Mouse (Mus musculus) 3T3-L1 (cell line): ENCODE measurements around the gene Ccdc148.

Experiments
- DNase-seq: peaks from one replicate; pipeline ENCODE4 v3.0.0-alpha.2; 2015; ENCODE audit warnings: low read depth, low spot score

Ccdc148 gene

GRCm38 (mm10) chr2:58925551-58925950 lies 234.9 kb downstream of the Ccdc148 start:
- DNase-seq = no peak

DNA sequence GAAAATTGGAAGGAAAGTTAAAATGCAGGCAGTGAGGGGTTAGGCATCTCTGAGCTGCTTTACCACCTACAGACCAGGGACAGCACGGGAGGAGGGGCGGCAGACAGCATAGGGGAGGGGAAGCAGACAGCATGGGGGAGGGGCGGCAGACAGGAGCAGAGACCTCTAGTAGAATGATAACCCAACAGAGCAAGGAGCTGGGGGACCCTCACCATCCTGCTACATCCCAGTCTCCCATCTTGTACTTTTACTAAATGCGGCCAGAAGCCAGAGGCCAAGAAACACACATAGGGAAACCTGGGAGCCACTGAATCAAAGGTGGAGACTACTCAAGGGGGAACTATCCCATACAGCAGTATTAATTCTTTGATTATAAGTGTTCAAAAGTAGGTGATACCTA lies 242.1 kb downstream of the Ccdc148 start:
- DNase-seq = no peak

- no peak for DNase-seq
Observed at GRCm38 (mm10) chr2:58912339-58912738, 248.1 kb downstream of the Ccdc148 start.

- DNase-seq = no peak
Observed at GRCm38 (mm10) chr2:58906814-58907516, 253.5 kb downstream of the Ccdc148 start.

DNA sequence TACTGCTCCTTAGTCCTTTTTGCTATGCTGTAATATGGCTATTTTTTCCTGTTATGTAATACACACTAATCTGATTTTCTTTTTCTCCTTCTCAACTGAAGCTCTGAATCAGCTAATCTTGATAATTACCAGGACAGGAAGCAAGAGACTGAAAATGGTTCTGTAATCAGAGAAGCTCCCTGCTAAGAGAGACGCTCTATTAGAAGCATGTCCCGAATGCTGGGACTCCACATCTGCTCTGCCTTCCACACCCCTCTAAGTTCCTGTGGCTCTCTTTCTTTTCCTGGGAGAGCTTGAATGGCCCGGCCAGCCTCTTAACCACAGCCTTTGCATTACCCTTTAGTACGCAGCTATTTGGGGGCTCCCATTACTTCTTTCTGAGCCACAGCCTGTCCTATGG lies 255.4 kb downstream of the Ccdc148 start:
- DNase-seq = no peak

DNA sequence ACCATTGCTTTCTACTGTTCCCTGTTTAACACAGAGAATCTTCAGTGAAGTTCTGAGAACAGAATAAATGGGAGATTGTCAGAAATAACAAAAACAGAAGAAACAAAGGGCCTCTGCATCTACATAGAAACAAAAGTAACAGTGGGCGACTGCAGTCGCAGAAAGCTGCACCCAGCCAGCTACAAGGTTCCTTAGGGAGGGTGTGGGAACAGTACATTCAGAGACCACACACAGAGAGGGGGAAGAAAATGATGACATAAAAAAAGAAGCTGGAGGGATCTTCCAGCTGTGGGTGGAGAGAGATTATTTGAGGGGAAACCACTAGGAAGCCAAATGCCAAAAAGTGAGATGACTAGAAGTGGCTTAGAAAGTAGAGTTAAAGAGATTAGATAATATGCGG lies 280.6 kb downstream of the Ccdc148 start:
- DNase-seq = no peak

DNA sequence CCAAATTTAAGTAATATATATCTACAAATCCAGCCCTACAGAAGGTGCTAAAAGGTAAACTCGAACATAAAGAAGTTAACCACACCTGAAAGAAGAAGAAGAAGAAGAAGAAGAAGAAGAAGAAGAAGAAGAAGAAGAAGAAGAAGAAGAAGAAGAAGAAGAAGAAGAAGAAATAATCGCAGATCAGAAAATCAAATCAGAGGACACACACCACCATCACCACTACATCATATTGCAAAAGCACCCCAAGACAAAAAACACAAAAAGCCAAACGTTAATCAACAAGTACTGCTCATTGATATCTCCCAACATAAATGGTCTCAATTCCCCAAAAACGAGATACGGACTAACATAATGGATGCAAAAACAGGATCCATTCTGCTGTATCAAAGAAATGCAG lies 301.3 kb downstream of the Ccdc148 start, which contains the start of gene Gm11099:
TSS of gene Gm11099 (plus strand) at position 301 of the 400 bp plus-strand sequence.
- DNase-seq = no peak

DNA sequence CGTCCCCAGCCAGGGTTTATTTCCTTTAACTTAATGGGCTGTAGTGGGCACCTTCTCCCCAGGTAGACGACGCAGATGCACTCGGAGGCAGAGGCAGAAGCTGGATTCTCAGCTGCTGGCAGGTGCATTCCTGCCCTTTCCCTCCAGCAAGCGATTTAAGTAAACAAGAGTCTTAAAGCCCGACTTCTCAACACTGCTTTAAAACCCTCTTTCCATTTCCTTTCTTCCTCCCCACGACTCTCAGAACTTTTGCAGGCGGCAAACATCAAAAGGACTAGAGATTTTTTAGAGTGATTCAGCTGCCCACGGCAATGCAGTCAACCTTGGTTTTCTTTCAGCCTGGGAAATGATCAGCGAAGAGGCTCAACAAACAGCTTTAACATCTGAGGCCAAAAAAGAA lies 316.0 kb downstream of the Ccdc148 start:
- DNase-seq = no peak

- DNase-seq = peak; percentile 20
Observed at GRCm38 (mm10) chr2:58842443-58842842, 318.0 kb downstream of the Ccdc148 start.

GRCm38 (mm10) chr2:58841021-58841420 lies 319.5 kb downstream of the Ccdc148 start:
- no peak for DNase-seq

DNA sequence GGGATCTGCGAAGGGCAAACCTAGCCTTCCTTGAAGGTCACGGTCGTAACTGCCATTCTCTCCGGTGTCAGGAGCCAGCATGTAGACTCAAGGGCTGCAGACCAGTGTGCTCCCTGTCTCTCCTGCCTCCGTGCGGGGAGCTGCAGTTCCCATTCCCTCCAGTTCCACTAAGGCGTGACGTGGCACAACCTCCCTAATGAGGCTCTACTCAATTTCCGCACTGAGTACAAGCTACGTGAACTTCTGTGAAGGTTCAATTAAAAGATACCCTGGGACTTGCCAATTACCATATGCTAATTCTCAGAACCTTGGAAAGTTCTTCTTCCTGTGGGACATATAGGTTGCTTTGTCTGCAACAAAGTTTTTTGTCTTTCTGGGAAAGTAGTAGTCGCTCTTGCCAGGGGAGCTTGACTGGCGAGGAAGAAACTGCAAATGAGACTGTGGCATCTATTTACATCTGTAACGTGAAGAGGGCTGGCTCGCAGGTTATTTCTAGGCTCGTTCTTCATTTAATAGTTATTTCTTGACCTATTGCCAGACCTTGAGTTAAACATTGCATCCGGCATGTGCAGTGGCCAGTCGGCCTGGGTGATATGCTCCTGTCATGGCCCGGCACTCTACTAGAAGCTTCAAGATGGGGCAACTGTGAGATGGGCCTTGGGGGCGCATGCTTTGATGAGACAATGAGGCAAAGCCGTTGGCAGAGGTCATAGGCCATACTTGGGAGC lies 328.1 kb downstream of the Ccdc148 start:
- no peak for DNase-seq

GRCm38 (mm10) chr2:58829981-58830742 lies 330.3 kb downstream of the Ccdc148 start:
- peak; percentile 58 for DNase-seq

- no peak for DNase-seq
Observed at GRCm38 (mm10) chr2:58828910-58829600, 331.4 kb downstream of the Ccdc148 start.

DNA sequence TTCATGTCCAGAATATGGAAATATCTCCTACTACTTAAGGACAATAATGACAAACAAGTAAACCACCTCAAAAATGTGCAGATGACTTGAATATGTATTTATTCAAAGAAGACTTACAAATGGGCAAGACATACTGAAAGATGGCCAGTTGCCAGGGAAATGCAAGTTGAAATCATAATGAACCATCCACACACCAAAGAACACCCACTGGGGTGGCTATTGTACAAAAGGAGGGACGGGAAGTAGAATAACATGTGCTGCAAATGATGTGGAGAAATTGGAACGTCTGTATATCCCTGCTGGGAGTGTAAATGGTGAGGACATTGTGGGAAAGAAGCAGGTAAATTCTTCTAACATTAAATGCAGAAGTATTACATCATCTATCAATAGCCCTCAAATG lies 347.5 kb downstream of the Ccdc148 start:
- no peak for DNase-seq

GRCm38 (mm10) chr2:58799623-58800022 lies 360.9 kb downstream of the Ccdc148 start:
- DNase-seq = no peak

GRCm38 (mm10) chr2:58799126-58799525 lies 361.4 kb downstream of the Ccdc148 start:
- no peak for DNase-seq

DNA sequence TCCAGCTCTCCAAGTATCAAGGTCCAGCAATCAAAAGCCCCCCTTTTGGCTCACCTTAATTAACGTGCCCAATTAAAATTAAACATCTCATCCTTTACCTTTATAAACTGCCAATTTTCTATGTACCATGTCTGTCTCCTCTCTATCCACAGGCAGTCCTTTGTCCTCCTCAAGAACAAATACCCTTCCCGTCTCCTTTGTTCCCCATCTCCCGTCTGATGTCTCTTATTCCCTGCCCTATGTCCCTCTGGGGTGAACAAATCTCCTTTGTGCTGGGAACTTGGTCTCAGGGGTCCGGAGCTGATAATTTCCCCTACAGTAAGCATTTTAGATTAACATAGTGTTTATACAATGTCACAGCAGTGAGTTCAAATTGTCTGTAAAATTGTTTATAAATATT lies 363.0 kb downstream of the Ccdc148 start:
- DNase-seq = no peak

DNA sequence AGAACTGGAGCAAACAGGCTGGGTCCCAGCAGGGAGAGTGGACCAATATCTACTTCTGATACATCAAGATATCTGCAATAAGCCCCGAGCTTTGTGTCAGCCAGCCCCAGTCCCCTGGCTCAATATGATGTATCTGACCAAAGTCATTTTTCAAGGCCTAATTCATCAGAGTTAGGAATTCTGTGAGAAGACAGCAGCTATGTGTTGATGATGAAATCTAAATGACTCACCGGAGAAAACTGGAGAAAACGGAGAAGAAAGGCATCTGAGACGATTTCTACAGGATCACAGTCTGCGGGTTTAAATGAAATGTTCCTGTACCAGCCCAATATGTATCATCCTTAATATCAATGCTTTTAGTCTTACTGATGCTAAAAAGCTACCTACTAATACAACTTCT lies 365.1 kb downstream of the Ccdc148 start:
- peak; percentile 77 for DNase-seq

DNA sequence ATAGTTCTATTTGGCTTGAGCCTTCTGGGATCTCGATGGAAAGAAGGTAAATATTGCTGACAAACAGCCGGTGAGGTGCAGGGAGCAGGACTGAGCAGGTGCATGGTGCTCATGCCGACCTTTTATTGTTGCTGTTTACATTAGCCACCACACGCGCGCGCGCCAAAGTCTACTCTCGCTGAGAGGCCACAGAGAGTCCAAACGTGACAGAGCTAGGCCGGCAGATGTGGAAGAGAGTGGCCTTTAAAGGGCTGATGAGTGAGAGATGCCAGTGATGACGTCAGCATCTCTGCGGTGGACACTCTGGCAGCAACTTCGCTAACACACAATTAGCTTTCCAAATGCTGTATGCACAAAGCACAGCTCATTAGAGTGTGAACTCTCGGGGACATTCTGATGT lies 366.0 kb downstream of the Ccdc148 start:
- no peak for DNase-seq

DNA sequence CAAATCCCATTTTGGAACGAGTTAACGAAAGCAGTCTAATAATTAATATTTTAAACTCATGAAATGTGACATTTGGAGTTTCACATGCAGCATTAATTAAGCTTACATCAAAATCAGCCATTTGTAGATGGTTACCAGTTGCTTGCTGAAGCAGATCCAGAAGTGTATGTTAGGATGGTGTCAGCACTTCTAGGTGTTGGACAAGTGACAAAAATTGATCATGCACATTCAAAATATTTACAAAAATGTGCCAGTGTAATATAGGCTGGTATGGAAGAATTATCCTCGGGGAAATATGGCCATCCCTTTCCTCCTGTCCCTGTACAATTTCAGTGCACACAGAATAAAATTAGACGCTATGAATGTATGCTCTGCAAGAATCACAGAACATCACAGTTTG lies 370.1 kb downstream of the Ccdc148 start:
- no peak for DNase-seq

GRCm38 (mm10) chr2:58789934-58790333 lies 370.5 kb downstream of the Ccdc148 start:
- no peak for DNase-seq

GRCm38 (mm10) chr2:58787360-58787759 lies 373.1 kb downstream of the Ccdc148 start:
- DNase-seq = no peak
